Mouse (Mus musculus): ENCODE measurements around the gene Mknk1.

GRCm38 (mm10) chr4:115905701-115906100, 66.7 kb downstream of the Mknk1 start:
- TF ChIP-seq CTCF (conservative IDR thresholded peaks at IDR 0.05; ENCODE audit: low read length), result no peak
- no peak for TF ChIP-seq POU5F1 (IDR thresholded peaks at IDR 0.05; ENCODE audit: borderline replicate concordance, low read length)
